ENCODE assay signal across 8 mouse cellular contexts in the genomic region with DNA sequence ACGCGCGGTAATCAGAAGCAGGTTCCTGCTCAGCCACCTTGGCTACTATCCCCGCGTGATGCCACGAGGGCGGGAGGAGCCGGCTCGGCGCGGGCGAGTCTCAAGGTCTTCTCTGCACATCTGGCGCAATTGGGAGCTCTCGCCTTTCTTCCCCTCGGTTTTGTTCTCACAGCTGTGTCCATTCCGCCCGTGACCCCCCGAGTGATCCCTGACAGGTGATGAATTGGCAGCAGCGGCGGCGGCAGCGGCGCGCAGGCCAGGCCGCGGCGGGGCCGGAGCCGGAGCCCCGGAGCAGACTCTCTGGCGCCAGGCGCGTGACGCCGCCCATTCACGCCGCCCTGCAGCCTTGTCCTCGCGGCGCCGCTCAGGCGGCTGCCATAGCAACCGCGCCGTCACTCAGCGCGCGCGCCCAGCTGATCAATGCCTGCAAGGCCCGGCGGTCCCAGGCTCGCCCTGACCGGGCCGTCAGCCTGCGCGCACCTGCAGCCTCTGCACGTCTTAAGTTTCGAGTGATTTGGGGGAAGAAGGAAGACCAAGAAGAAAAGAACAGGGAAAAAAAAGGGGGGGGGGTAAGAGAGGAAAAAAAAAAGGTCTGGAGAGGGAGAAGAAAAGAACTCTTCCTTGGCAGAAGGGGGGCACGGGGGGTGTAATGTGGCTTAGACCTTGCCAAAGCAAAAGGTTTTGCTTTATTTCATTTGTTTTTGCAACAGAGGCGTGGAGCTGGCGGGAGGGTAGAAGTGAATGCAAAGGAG. TPM values are rescaled to one million over a fixed set of nuclear protein-coding genes. Genes with fewer than 3 reads are reported as not detected.
DNase-seq lines count a peak whose midpoint lies in the region; ATAC-seq lines count a peak whose summit lies in the region.

No protein-coding gene starts in this region.

- H3K4me1 ChIP-seq in hindbrain, embryonic 14.5 days (replicated peaks; ENCODE audit: control insufficient read depth, insufficient read depth, low read length): peaks cover 31% of the 10 kb centered on the region

- H3K4me3 ChIP-seq in hindbrain, embryonic 14.5 days (replicated peaks; ENCODE audit: low read length): peak overlapping the region; percentile 68

- H3K27ac ChIP-seq in hindbrain, embryonic 14.5 days: peak overlapping the region; percentile 93

- H3K9ac ChIP-seq in hindbrain, embryonic 14.5 days: peak overlapping the region; percentile 72

- no peaks in the 10 kb centered on the region for H3K36me3 ChIP-seq in hindbrain, embryonic 14.5 days (replicated peaks; ENCODE audit: control insufficient read depth, insufficient read depth)

- DNase-seq in Muller cell, postnatal 12 days (ENCODE audit: inconsistent ontology term): peak; percentile 95
- DNase-seq in cerebellum, adult 9-10 months: peak; percentile 83
- DNase-seq in frontal cortex, postnatal 14 days (ENCODE audit: low spot score in 2 of 2): peak; percentile 83 to 85
- peak; percentile 92 for DNase-seq in hindbrain, embryonic 14.5 days (ENCODE audit: low spot score)
- DNase-seq in layer of hippocampus, postnatal 36 days: peak; percentile 89 to 91
- peak; percentile 95 for DNase-seq in lung, postnatal 25 days (ENCODE audit: low spot score)
- DNase-seq in retina, postnatal 7 days (ENCODE audit: low read depth, low spot score): peak; percentile 65
- peak; percentile 94 for DNase-seq in urinary bladder, adult 2 months (ENCODE audit: low spot score)

- H3K9me3 ChIP-seq in hindbrain, embryonic 14.5 days (ENCODE audit: control insufficient read depth, low read length): no peaks in the 10 kb centered on the region

- WGBS in hindbrain, embryonic 14.5 days: under 1% methylated on average over 61 of the region's 61 CpGs

- peak overlapping the region; percentile 92 for H3K4me2 ChIP-seq in hindbrain, embryonic 14.5 days (replicated peaks)

- no peaks in the 10 kb centered on the region for H3K27me3 ChIP-seq in hindbrain, embryonic 14.5 days (ENCODE audit: control insufficient read depth, insufficient read depth, low read length)

- peak; percentile 81 for ATAC-seq in hindbrain, embryonic 14.5 days (ENCODE audit: low FRiP score)

RNA-seq across cellular contexts. Expression of a gene that starts 1.8 kb away (rescaled TPM):
- polyA plus RNA-seq in hindbrain, embryonic 14.5 days (2014; fragmentation: Nextera tagmentation; extraction: Ambion mirVana): 314 and 316 TPM in 2 replicates
- total RNA-seq in layer of hippocampus, postnatal 36 days (2021): 100 to 1,000 TPM in 1 of 2 experiments, 10 to 100 TPM in 1; 94.5 to 109 TPM
- polyA plus RNA-seq in urinary bladder, adult 2 months (2012; rRNA removed): 313 and 327 TPM in 2 replicates

Comparison
In these comparisons a context has a peak if more than half of its experiments do, and no peak if none do; other contexts are left out.
1. Peak in every context shown above with its lines: DNase-seq, ATAC-seq, H3K4me3 ChIP-seq and H3K27ac ChIP-seq.